Mouse (Mus musculus) forebrain, embryonic 11.5 days (tissue): ENCODE results near the gene Slc25a30. TPM values are rescaled to one million over a fixed set of nuclear protein-coding genes. Genes with fewer than 3 reads are reported as not detected.
"Not testable (repeated sequence)": the region's sequence is repeated elsewhere in the genome, so short reads cannot be mapped to it uniquely, and the experiment has no call there.

Source experiments
- ATAC-seq: fragments of 200-750 bp; cut with Nextera tagmentation; replicated peaks from 2 replicates; pipeline ENCODE4 v1.8.0; 2017; ENCODE audit warnings: moderate TSS enrichment; ENCODE audit not compliant: low FRiP score
- DNase-seq: peaks from one replicate; pipeline ENCODE4 v3.0.0-alpha.2; 2017; ENCODE audit warnings: low spot score
- H3K27ac ChIP-seq: fragments of 300-500 bp; sonication (generic); 2 replicates; pipeline ENCODE4 v1.5.1; 2014; ENCODE audit warnings: low read depth, low read length
- H3K27me3 ChIP-seq: fragments of 300-500 bp; sonication (generic); 2 replicates; pipeline ENCODE4 v1.6.1; 2014; ENCODE audit warnings: mild to moderate bottlenecking, low read length, mixed read lengths; ENCODE audit not compliant: control insufficient read depth, insufficient read depth
- H3K36me3 ChIP-seq: fragments of 300-500 bp; sonication (generic); 2 replicates; pipeline ENCODE4 v1.6.1; 2014; ENCODE audit warnings: mild to moderate bottlenecking, low read length, moderate library complexity, mixed read lengths; ENCODE audit not compliant: control insufficient read depth, insufficient read depth
- H3K4me1 ChIP-seq: fragments of 300-500 bp; sonication (generic); replicated peaks from 2 replicates; pipeline ENCODE4 v1.6.1; 2014; ENCODE audit warnings: low read length, mixed read lengths; ENCODE audit not compliant: control insufficient read depth, insufficient read depth
- H3K4me2 ChIP-seq: fragments of 300-500 bp; sonication (generic); 2 replicates; pipeline ENCODE4 v1.6.1; 2014; ENCODE audit warnings: low read depth, mild to moderate bottlenecking, low read length, moderate library complexity, mixed read lengths; ENCODE audit not compliant: severe bottlenecking
- H3K4me3 ChIP-seq: fragments of 300-500 bp; sonication (generic); 2 replicates; pipeline ENCODE4 v1.5.1; 2014; ENCODE audit warnings: low read depth, low read length
- H3K9ac ChIP-seq: fragments of 300-500 bp; sonication (generic); 2 replicates; pipeline ENCODE4 v1.6.1; 2014; ENCODE audit warnings: low read length
- H3K9me3 ChIP-seq: fragments of 300-500 bp; sonication (generic); 2 replicates; pipeline ENCODE4 v1.6.1; 2016; ENCODE audit warnings: low read length, mixed read lengths; ENCODE audit not compliant: control insufficient read depth
- WGBS: fragments of 180-500 bp; shearing (Covaris S2); extraction: QIAGEN DNeasy Blood & Tissue Kit; methylation state at CpG from one replicate; pipeline ENCODE4 v1.1.7; 2014; 5-methylcytosine and 5-hydroxymethylcytosine counted together
- polyA plus RNA-seq: library from polyadenylated mRNA; unstranded; fragments of >200 nt; fragmentation: Nextera tagmentation; extraction: Ambion mirVana; gene quantifications from 2 replicates; pipeline ENCODE4 v1.2.1, GENCODE M21; 2014

The Slc25a30 gene
- polyA plus RNA-seq, result 9.2 and 9.4 TPM in 2 replicates

DNA sequence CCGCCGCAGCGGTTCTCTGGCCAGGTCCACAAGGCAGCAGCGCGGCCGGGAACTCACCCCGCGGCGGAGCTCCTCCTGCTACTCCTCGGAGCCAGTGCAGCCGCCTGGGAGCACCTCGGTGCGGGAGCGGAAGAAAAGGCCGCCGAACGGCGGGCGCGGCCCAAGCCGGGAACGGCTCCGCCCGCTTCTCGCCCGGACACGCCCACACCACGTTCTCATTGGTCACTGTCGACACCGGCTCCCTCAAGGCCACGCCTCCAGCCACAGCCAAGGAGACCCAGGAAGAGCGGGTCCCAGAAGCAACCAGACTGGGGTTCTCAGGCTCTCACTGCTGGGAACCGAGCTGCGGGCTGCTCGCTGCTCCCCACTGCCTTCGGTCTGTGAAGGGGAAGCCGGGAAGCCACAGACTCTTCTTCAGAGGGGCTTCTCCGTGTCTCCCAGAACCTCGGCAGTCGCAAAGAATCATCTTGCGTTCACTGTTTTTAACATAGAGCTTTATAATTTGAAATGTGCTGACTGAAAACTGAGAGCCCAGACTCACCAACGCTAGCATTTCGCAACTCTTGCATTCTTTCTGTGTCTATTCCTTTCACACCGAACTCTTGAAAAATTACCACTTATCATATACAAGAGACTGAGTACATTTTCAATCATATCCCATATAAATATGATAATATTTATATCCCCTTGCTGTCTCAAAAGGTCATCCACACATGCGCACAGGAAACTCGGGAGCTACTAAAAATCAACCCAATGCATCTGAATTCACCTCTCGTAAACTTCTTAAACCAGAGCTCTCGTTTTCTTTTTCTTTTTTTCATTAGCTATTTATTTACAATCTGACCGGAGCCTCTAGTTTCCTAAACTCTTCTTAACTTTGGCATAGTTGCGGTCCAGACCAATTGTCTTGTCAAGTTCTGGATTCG, at the start of gene Slc25a30:
Slc25a30 (minus strand) TSS at position 170 of the 926 bp plus-strand sequence.
- Histone ChIP-seq H3K4me3 (peak within 1 kb of the TSS; percentile 70), H3K9me3 (no peaks in the 10 kb centered on the region), H3K27me3 (no peaks in the 10 kb centered on the region), H3K4me1 (0 out of 2 replicates have a peak, but pooled peaks cover 2% of the 10 kb centered on the region), H3K4me2 (peak within 1 kb of the TSS; percentile 73), H3K27ac (peak within 1 kb of the TSS; percentile 89), H3K36me3 (no peaks in the 10 kb centered on the region), H3K9ac (peak within 1 kb of the TSS; percentile 91)
- ATAC-seq, result peak; percentile 100
- 7% methylated on average over 50 of the region's 51 CpGs for WGBS
- peak; percentile 97 for DNase-seq

DNA sequence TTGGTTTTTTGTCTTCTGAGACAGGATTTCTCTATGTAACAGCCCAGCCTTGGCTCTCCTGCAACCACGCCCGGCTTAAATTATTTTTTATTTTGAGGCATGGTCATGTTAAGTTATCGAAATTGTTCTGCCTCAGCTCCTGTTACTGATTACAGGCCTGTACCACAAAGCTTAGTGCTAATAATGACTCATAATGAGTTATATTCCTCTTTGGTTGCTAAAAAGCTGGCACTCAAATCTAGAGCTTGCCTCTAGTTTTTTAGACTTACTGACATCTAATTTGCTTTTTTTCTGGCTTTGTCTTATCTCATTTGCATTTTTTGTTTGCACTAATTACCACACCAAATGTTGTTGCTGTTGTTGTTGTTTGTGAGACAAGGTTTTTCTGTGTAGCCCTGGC, 49.7 kb upstream of the Slc25a30 start:
- H3K4me1 ChIP-seq, result peaks cover 11% of the 10 kb centered on the region; the same call in 1 of the 2 replicates
- DNase-seq, result no peak
- ATAC-seq, result no peak
- WGBS, result 93% methylated on average over 3 of the region's 3 CpGs
- no peaks in the 10 kb centered on the region for H3K36me3 ChIP-seq
- H3K9me3 ChIP-seq, result no peaks in the 10 kb centered on the region
- no peak overlapping the region for H3K9ac ChIP-seq
- H3K27ac ChIP-seq, result no peak overlapping the region
- no peaks in the 10 kb centered on the region for H3K27me3 ChIP-seq
- no peak overlapping the region for H3K4me2 ChIP-seq
- no peak overlapping the region for H3K4me3 ChIP-seq

DNA sequence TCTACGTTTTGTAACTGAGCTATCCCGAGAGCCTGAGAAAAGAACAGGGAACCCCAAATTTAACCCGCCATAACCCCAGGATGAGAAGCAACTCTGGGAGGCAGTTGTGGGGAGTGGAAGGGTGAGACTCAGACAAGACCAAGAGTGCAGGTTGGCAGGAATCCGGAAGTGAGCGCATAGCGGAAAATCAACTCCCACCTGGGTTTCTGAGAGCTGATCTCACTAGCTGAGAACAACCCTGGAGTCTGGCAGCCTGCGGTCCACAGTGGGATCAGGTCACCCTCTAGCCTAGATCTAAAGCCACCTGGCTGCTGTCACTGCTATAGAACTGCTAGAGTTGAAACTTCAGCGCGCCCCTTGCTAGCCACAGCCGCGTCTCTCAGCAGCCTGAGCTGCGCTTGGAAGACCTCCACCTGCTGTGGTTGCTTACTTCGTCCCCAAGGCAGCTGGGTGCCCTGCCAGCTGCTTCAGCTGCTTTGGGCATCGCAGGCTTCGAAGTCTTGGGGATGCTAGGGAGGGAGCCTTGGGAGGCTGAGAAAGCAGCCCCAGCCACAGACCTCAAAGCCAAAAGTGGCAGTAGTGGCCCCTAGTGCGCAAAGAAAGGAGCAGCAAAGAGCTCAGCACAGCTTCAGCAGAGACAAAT, 48.0 kb upstream of the Slc25a30 start:
- H3K4me1 ChIP-seq, result peaks cover 11% of the 10 kb centered on the region; the same call in 1 of the 2 replicates
- no peaks in the 10 kb centered on the region for H3K27me3 ChIP-seq
- ATAC-seq, result peak; percentile 16
- H3K4me2 ChIP-seq, result peak overlapping the region; percentile 95
- H3K9ac ChIP-seq, result peak overlapping the region; percentile 75
- DNase-seq, result peak; percentile 71
- H3K27ac ChIP-seq, result peak overlapping the region; percentile 81
- no peaks in the 10 kb centered on the region for H3K9me3 ChIP-seq
- H3K36me3 ChIP-seq, result no peaks in the 10 kb centered on the region
- under 1% methylated on average over 16 of the region's 16 CpGs for WGBS
- H3K4me3 ChIP-seq, result peak overlapping the region; percentile 41

DNA sequence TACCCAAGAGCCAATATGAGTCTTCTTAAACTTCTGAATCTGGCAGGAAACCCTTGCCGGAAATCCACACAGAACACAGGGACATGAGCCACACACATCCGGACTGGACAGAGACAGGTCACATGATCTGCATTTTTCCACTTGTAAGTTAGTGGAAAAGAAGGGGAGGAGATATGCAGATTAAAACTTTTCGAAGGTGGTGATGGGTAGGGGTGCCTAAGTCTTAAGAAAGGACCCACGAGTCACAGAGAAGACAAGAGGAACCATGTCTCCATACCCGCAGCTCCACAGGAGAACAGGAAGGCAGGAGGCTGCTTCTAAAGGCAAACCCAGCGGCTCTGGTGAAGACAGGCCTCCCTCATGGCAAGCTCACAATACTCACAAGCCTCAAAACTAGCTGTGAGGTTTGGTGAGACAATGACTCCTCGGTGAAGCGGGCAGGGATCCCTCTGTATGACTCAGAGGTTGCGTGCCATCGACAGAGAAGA, 47.5 kb upstream of the Slc25a30 start:
- H3K27me3 ChIP-seq, result no peaks in the 10 kb centered on the region
- H3K4me1 ChIP-seq, result peaks cover 11% of the 10 kb centered on the region; the same call in 1 of the 2 replicates
- peak; percentile 74 for DNase-seq
- H3K4me2 ChIP-seq, result peak overlapping the region; percentile 95
- no peaks in the 10 kb centered on the region for H3K36me3 ChIP-seq
- H3K9me3 ChIP-seq, result no peaks in the 10 kb centered on the region
- H3K27ac ChIP-seq, result peak overlapping the region; percentile 81
- peak overlapping the region; percentile 41 for H3K4me3 ChIP-seq
- peak overlapping the region; percentile 75 for H3K9ac ChIP-seq
- WGBS, result 0% methylated on average over 10 of the region's 10 CpGs
- ATAC-seq, result peak; percentile 90

DNA sequence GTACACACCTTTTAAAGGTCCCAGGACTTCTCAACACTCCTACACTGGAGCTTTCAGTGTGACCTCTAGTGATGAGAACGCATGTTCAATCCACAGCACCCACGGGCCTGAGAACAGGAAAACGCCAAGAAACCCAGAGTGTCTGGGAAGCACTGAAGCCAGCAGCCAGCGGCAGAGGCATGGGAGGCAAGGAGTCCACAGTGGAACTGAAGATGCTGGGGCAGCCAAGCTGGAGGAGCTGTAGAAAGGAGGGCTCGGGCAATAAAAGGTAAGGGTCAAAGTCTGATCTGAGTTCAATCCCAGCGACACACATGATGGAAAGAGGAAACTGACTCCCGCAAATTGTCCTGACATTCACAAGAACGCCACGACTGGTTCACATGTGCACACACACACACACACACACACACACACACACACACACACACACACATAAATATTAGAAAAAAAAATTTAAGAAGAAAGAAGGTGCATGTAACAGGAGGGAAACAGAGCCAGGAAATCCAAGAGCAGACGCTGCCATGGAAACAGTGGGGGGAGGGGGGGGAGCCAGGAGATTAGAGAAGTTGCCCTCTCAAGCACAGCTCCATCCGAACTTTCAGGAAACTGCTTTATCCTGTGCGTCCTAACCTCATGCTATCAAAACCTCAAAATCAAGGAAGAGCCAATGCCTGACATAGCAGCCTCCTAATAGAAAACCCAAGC, 46.9 kb upstream of the Slc25a30 start:
- 7% methylated on average over 12 of the region's 12 CpGs for WGBS
- DNase-seq, result peak; percentile 73
- no peaks in the 10 kb centered on the region for H3K27me3 ChIP-seq
- H3K4me1 ChIP-seq, result peaks cover 11% of the 10 kb centered on the region
- peak overlapping the region; percentile 41 for H3K4me3 ChIP-seq
- ATAC-seq, result peak; percentile 47; the same call in 1 of the 2 replicates
- peak overlapping the region; percentile 95 for H3K4me2 ChIP-seq
- H3K27ac ChIP-seq, result peak overlapping the region; percentile 81
- H3K9ac ChIP-seq, result peak overlapping the region; percentile 75
- H3K36me3 ChIP-seq, result no peaks in the 10 kb centered on the region
- H3K9me3 ChIP-seq, result no peaks in the 10 kb centered on the region

DNA sequence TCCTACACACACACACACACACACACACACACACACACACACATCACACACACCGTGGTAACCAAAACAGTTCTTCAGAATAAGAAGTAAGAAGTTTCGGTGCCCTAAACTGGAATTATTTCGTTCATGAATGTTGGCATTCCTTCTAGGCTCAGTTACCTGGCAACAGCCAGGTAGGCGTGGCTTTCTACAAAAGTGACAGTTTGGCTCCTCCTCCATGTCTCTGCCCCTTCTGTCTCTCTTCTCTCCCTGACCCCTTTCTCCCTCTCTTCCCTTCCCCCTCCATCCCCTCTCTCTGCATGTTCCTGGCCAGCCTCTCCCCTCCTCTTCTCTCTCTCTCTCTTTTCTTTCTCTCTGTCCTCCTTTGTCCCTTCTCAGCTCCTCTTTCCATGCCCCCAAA, 46.1 kb upstream of the Slc25a30 start:
- ATAC-seq (no peak), DNase-seq (no peak)
- H3K9ac ChIP-seq, result peak overlapping the region; percentile 75
- 19% methylated on average over 4 of the region's 4 CpGs for WGBS
- H3K27me3 ChIP-seq, result no peaks in the 10 kb centered on the region; the same call in 1 of the 2 replicates
- H3K4me3 ChIP-seq, result peak overlapping the region; percentile 41; the same call in 1 of the 2 replicates
- H3K4me2 ChIP-seq, result peak overlapping the region; percentile 95; the same call in 1 of the 2 replicates
- H3K36me3 ChIP-seq, result no peaks in the 10 kb centered on the region
- H3K4me1 ChIP-seq, result peaks cover 11% of the 10 kb centered on the region
- no peaks in the 10 kb centered on the region for H3K9me3 ChIP-seq
- no peak overlapping the region for H3K27ac ChIP-seq

DNA sequence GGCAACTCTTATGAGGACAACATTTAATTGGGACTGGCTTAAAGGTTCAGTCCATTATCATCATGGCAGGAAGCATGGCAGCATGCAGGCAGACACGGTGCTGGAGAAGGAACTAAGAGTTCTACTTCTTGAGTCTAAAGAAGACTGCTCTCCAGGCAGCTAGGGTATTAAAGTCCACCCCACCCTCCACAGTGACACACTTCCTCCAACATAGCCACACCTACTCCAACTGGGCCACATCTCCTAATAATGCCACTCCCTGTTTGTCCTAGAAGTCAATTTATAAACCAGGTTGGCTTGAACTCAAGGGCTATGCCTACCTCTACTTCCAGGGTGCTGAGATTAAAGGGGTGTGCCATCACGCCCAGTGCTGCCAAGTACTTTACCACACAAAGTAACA, 45.2 kb upstream of the Slc25a30 start:
- ATAC-seq (no peak), DNase-seq (no peak)
- Histone ChIP-seq H3K4me3 (no peak overlapping the region), H3K27ac (no peak overlapping the region), H3K9ac (no peak overlapping the region), H3K4me1 (peaks cover 11% of the 10 kb centered on the region), H3K9me3 (no peaks in the 10 kb centered on the region), H3K36me3 (no peaks in the 10 kb centered on the region), H3K27me3 (no peaks in the 10 kb centered on the region; the same call in 1 of the 2 replicates), H3K4me2 (no peak overlapping the region)
- 84% methylated on average over 2 of the region's 2 CpGs for WGBS

DNA sequence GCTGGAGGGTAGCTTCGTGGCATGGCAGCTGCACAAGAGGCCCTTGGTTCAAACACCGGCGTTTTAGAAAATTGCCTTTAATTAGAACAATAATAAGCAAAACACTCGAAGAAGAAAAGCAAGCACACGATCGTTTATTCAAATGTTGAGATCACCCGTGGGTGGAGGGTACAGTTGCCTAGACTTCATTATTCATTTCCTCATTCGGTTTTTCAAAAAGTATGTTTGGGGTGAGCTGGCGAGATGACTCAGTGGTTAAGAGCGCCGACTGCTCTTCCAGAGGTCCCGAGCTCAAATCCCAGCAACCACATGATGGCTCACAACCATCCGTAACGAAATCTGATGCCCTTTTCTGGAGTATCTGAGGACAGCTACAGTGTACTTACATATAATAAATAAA, 43.0 kb upstream of the Slc25a30 start:
- not testable (repeated sequence) for H3K27ac ChIP-seq, H3K36me3 ChIP-seq, H3K4me1 ChIP-seq, ATAC-seq, H3K27me3 ChIP-seq, H3K4me3 ChIP-seq, H3K4me2 ChIP-seq, H3K9ac ChIP-seq, DNase-seq, H3K9me3 ChIP-seq
- 61% methylated on average over 14 of the region's 14 CpGs for WGBS
